7 mouse cellular contexts compared by ENCODE assay signal in genomic region chr14:122182220-122182619, GRCm38 (mm10). TPM values are rescaled to one million over a fixed set of nuclear protein-coding genes. Genes with fewer than 3 reads are reported as not detected.
A peak's percentile ranks its signal among the peaks of the same experiment; 100 is the strongest.
DNase-seq lines count a peak whose midpoint lies in the region; ATAC-seq and TF ChIP-seq lines count a peak whose summit lies in the region.

No protein-coding gene starts in this region.

- H3K9me3 ChIP-seq in megakaryocyte, embryonic 14.5 days, result no peaks in the 10 kb centered on the region
- H3K9me3 ChIP-seq in forebrain, embryonic 11.5 days (ENCODE audit: control insufficient read depth, low read length), result no peaks in the 10 kb centered on the region
- no peaks in the 10 kb centered on the region for H3K9me3 ChIP-seq in liver, embryonic 12.5 days (replicated peaks)
- H3K9me3 ChIP-seq in stomach, postnatal 0 days (ENCODE audit: control insufficient read depth, low read length), result no peaks in the 10 kb centered on the region

- peak overlapping the region; percentile 98 for H3K4me3 ChIP-seq in megakaryocyte, embryonic 14.5 days (replicated peaks)
- no peak overlapping the region for H3K4me3 ChIP-seq in forebrain, embryonic 11.5 days (ENCODE audit: low read depth, low read length)
- peak overlapping the region; percentile 85 for H3K4me3 ChIP-seq in liver, embryonic 12.5 days
- H3K4me3 ChIP-seq in stomach, postnatal 0 days (ENCODE audit: low read depth, low read length), result peak overlapping the region; percentile 72; the same call in 1 of the 2 replicates

- no peak for TF ChIP-seq CTCF in stomach, postnatal 0 days (IDR thresholded peaks at IDR 0.05; ENCODE audit: low read depth)

- peaks cover 55% of the 10 kb centered on the region for H3K4me1 ChIP-seq in megakaryocyte, embryonic 14.5 days
- H3K4me1 ChIP-seq in forebrain, embryonic 11.5 days (replicated peaks; ENCODE audit: control insufficient read depth, insufficient read depth, low read length), result no peaks in the 10 kb centered on the region
- H3K4me1 ChIP-seq in liver, embryonic 12.5 days, result peaks cover 58% of the 10 kb centered on the region
- no peaks in the 10 kb centered on the region for H3K4me1 ChIP-seq in stomach, postnatal 0 days (replicated peaks; ENCODE audit: control insufficient read depth, insufficient read depth)

- no peak for TF ChIP-seq EP300 in stomach, postnatal 0 days (optimal IDR thresholded peaks at IDR 0.05)

- 84% methylated on average over 6 of the region's 6 CpGs for WGBS in forebrain, embryonic 11.5 days
- WGBS in liver, embryonic 12.5 days (ENCODE audit: insufficient replicate concordance), result 50% methylated on average over 6 of the region's 6 CpGs
- 57% methylated on average over 6 of the region's 6 CpGs for WGBS in stomach, postnatal 0 days

- H3K9ac ChIP-seq in forebrain, embryonic 11.5 days (ENCODE audit: low read length), result no peak overlapping the region
- H3K9ac ChIP-seq in liver, embryonic 12.5 days, result peak overlapping the region; percentile 82
- H3K9ac ChIP-seq in stomach, postnatal 0 days (ENCODE audit: low read length), result no peak overlapping the region

- H3K27me3 ChIP-seq in megakaryocyte, embryonic 14.5 days (replicated peaks), result peaks cover 3% of the 10 kb centered on the region
- H3K27me3 ChIP-seq in forebrain, embryonic 11.5 days (ENCODE audit: control insufficient read depth, insufficient read depth, low read length), result no peaks in the 10 kb centered on the region
- H3K27me3 ChIP-seq in liver, embryonic 12.5 days (replicated peaks), result no peaks in the 10 kb centered on the region
- no peaks in the 10 kb centered on the region for H3K27me3 ChIP-seq in stomach, postnatal 0 days (ENCODE audit: control insufficient read depth, insufficient read depth, low read length)

- peak overlapping the region; percentile 47; the same call in 1 of the 2 replicates for H3K4me2 ChIP-seq in forebrain, embryonic 11.5 days (ENCODE audit: low read depth, low read length, severe bottlenecking)
- peak overlapping the region; percentile 83 for H3K4me2 ChIP-seq in liver, embryonic 12.5 days
- peak overlapping the region; percentile 76 for H3K4me2 ChIP-seq in stomach, postnatal 0 days (replicated peaks; ENCODE audit: low read depth)

- no peak for ATAC-seq in megakaryocyte, adult 5-6 weeks (ENCODE audit: poor library complexity, severe bottlenecking)
- ATAC-seq in forebrain, embryonic 11.5 days (replicated peaks; ENCODE audit: low FRiP score), result no peak
- no peak for ATAC-seq in liver, embryonic 12.5 days
- no peak for ATAC-seq in stomach, postnatal 0 days (ENCODE audit: low FRiP score, low TSS enrichment)

- no peaks in the 10 kb centered on the region for H3K36me3 ChIP-seq in megakaryocyte, embryonic 14.5 days (replicated peaks; ENCODE audit: low read length)
- no peaks in the 10 kb centered on the region for H3K36me3 ChIP-seq in forebrain, embryonic 11.5 days (ENCODE audit: control insufficient read depth, insufficient read depth, low read length)
- H3K36me3 ChIP-seq in liver, embryonic 12.5 days, result no peaks in the 10 kb centered on the region
- H3K36me3 ChIP-seq in stomach, postnatal 0 days (ENCODE audit: control insufficient read depth, insufficient read depth, low read length), result no peaks in the 10 kb centered on the region

- DNase-seq in forebrain, embryonic 11.5 days (ENCODE audit: low spot score), result no peak
- no peak for DNase-seq in stomach, postnatal 0 days (ENCODE audit: low spot score)
- no peak for DNase-seq in testis, postnatal 14 days (ENCODE audit: low spot score)
- DNase-seq in retina, embryonic 14.5 days (ENCODE audit: low spot score), result no peak

- H3K27ac ChIP-seq in forebrain, embryonic 11.5 days (ENCODE audit: low read depth, low read length), result no peak overlapping the region
- H3K27ac ChIP-seq in liver, embryonic 12.5 days, result peak overlapping the region; percentile 89
- no peak overlapping the region for H3K27ac ChIP-seq in stomach, postnatal 0 days (replicated peaks)

RNA-seq across cellular contexts. Expression of gene Clybl, which starts 0.7 kb away (rescaled TPM):
- 8.3 TPM in 1 of 2 replicates, not detected in the other for polyA plus RNA-seq in megakaryocyte, embryonic 14.5 days (2012; ENCODE audit: insufficient read depth, low replicate concordance)
- total RNA-seq in megakaryocyte, adult 5-6 weeks (2015), result 11.1 and 13.1 TPM in 2 replicates
- 1.7 and 4.8 TPM in 2 replicates for total RNA-seq in megakaryocyte, adult 5-6 weeks (2017)
- 34.3 and 35.3 TPM in 2 replicates for polyA plus RNA-seq in forebrain, embryonic 11.5 days (2014; fragmentation: Nextera tagmentation; extraction: Ambion mirVana)
- polyA plus RNA-seq in liver, embryonic 12.5 days (2016; fragmentation: Nextera tagmentation; extraction: Ambion mirVana), result 29.3 and 30.0 TPM in 2 replicates
- 28.8 and 35.9 TPM in 2 replicates for polyA plus RNA-seq in stomach, postnatal 0 days (2015; fragmentation: Nextera tagmentation; extraction: Ambion mirVana)
